8 mouse cellular contexts compared by ENCODE assay signal in genomic region chr4:41754797-41755337, GRCm38 (mm10). TPM values are rescaled to one million over a fixed set of nuclear protein-coding genes. Genes with fewer than 3 reads are reported as not detected.
A peak's percentile ranks its signal among the peaks of the same experiment; 100 is the strongest.
DNase-seq lines count a peak whose midpoint lies in the region; ATAC-seq and TF ChIP-seq lines count a peak whose summit lies in the region.

Gene Galt, plus strand, starts transcription at chr4:41755228.

- H3ac ChIP-seq in myocyte (ENCODE audit: control insufficient read depth, insufficient read length): peak within 1 kb of the TSS; percentile 29

- TF ChIP-seq CTCF in kidney, adult 2 months (conservative IDR thresholded peaks at IDR 0.05; ENCODE audit: insufficient read depth, insufficient read length, low read depth, low read length): no peak
- no peak for TF ChIP-seq CTCF in G1E (IDR thresholded peaks at IDR 0.05; ENCODE audit: low read depth, low read length)
- no peak for TF ChIP-seq CTCF in heart, postnatal 0 days (IDR thresholded peaks at IDR 0.05; ENCODE audit: low read depth)

- no peaks in the 10 kb centered on the region for H3K9me3 ChIP-seq in G1E (replicated peaks)
- H3K9me3 ChIP-seq in embryonic facial prominence, embryonic 15.5 days (replicated peaks): no peaks in the 10 kb centered on the region
- H3K9me3 ChIP-seq in heart, postnatal 0 days (replicated peaks; ENCODE audit: control insufficient read depth, low read length): no peaks in the 10 kb centered on the region

- WGBS in kidney, adult 2 months: 9% methylated on average over 14 of the region's 14 CpGs
- 11% methylated on average over 14 of the region's 14 CpGs for WGBS in embryonic facial prominence, embryonic 15.5 days
- 13% methylated on average over 14 of the region's 14 CpGs for WGBS in heart, postnatal 0 days

- H3K9ac ChIP-seq in embryonic facial prominence, embryonic 15.5 days: peak within 1 kb of the TSS; percentile 79
- peak within 1 kb of the TSS; percentile 91 for H3K9ac ChIP-seq in heart, postnatal 0 days (replicated peaks; ENCODE audit: low read depth, low read length)

- H3K27ac ChIP-seq in kidney, adult 2 months (ENCODE audit: insufficient read depth, low read depth, low read length): peak within 1 kb of the TSS; percentile 96
- H3K27ac ChIP-seq in embryonic facial prominence, embryonic 15.5 days (replicated peaks): peak within 1 kb of the TSS; percentile 91
- peak within 1 kb of the TSS; percentile 96 for H3K27ac ChIP-seq in heart, postnatal 0 days (ENCODE audit: low read depth)

- no peak for TF ChIP-seq EP300 in heart, postnatal 0 days (IDR thresholded peaks at IDR 0.05; ENCODE audit: low read depth)

- peak within 1 kb of the TSS; percentile 91 for H3K4me2 ChIP-seq in embryonic facial prominence, embryonic 15.5 days (replicated peaks)
- H3K4me2 ChIP-seq in heart, postnatal 0 days (ENCODE audit: low read depth, low read length): peak within 1 kb of the TSS; percentile 93
- peak within 1 kb of the TSS; percentile 99 for H3K4me2 ChIP-seq in myocyte (ENCODE audit: low read depth)

- no peaks in the 10 kb centered on the region; the same call in 1 of the 2 replicates for H3K36me3 ChIP-seq in kidney, adult 2 months (ENCODE audit: control insufficient read depth, insufficient read depth, low read length)
- peaks cover 38% of the 10 kb centered on the region for H3K36me3 ChIP-seq in G1E (replicated peaks)
- H3K36me3 ChIP-seq in embryonic facial prominence, embryonic 15.5 days: peaks cover 13% of the 10 kb centered on the region; the same call in 1 of the 2 replicates
- peaks cover 21% of the 10 kb centered on the region for H3K36me3 ChIP-seq in heart, postnatal 0 days (replicated peaks; ENCODE audit: control insufficient read depth, insufficient read depth, low read length)
- no peaks in the 10 kb centered on the region for H3K36me3 ChIP-seq in myocyte (ENCODE audit: control insufficient read depth, insufficient read depth)

- ATAC-seq in G1E (ENCODE audit: extremely low read depth, insufficient number of reproducible peaks, low FRiP score, poor library complexity, severe bottlenecking): peak; percentile 54
- ATAC-seq in embryonic facial prominence, embryonic 15.5 days (ENCODE audit: insufficient number of reproducible peaks, low FRiP score, low TSS enrichment, low read depth): 0 out of 2 replicates have a peak, but pooled peaks have one; percentile 21
- peak; percentile 47 for ATAC-seq in heart, postnatal 0 days (ENCODE audit: insufficient read depth, low read depth)

- intact Hi-C loops in left cerebral cortex, postnatal 4 days (cut with DNase I): no loop called here

- H3K4me3 ChIP-seq in kidney, adult 2 months (ENCODE audit: insufficient read depth, low read depth, low read length): peak within 1 kb of the TSS; percentile 78
- peak within 1 kb of the TSS; percentile 89 for H3K4me3 ChIP-seq in G1E (ENCODE audit: low read depth, low read length)
- peak within 1 kb of the TSS; percentile 86 for H3K4me3 ChIP-seq in embryonic facial prominence, embryonic 15.5 days (replicated peaks)
- H3K4me3 ChIP-seq in heart, postnatal 0 days (ENCODE audit: low read depth, low read length): peak within 1 kb of the TSS; percentile 76
- peak within 1 kb of the TSS; percentile 45 for H3K4me3 ChIP-seq in myocyte

- H3K27me3 ChIP-seq in kidney, adult 2 months (replicated peaks; ENCODE audit: control insufficient read depth, insufficient read depth, low read length): no peaks in the 10 kb centered on the region
- H3K27me3 ChIP-seq in G1E (ENCODE audit: insufficient read depth, low read length) (no peaks in the 10 kb centered on the region), myocyte (ENCODE audit: control insufficient read depth, insufficient read depth, insufficient read length) (no peaks in the 10 kb centered on the region)
- no peaks in the 10 kb centered on the region for H3K27me3 ChIP-seq in embryonic facial prominence, embryonic 15.5 days
- no peaks in the 10 kb centered on the region for H3K27me3 ChIP-seq in heart, postnatal 0 days (ENCODE audit: control insufficient read depth, insufficient read depth, low read length)

- DNase-seq in kidney, adult 2 months: peak; percentile 91
- no peak for DNase-seq in kidney, postnatal 14 days
- DNase-seq in G1E (ENCODE audit: low spot score): no peak
- peak; percentile 28 for DNase-seq in heart, postnatal 0 days (ENCODE audit: low spot score)
- peak; percentile 49 for DNase-seq in left cerebral cortex, postnatal 4 days
- no peak for DNase-seq in ovary, postnatal 10 days (ENCODE audit: low spot score)

- TF ChIP-seq POLR2A in kidney, adult 2 months (IDR thresholded peaks at IDR 0.05; ENCODE audit: low read depth, low read length): no peak
- no peak for TF ChIP-seq POLR2A in myocyte (IDR thresholded peaks at IDR 0.05; ENCODE audit: insufficient read length, low read depth)

- H3K4me1 ChIP-seq in kidney, adult 2 months (ENCODE audit: control insufficient read depth, insufficient read depth, low read length): peaks cover 19% of the 10 kb centered on the region; the same call in 1 of the 2 replicates
- peaks cover 35% of the 10 kb centered on the region for H3K4me1 ChIP-seq in G1E (ENCODE audit: insufficient read depth, low read depth, low read length)
- H3K4me1 ChIP-seq in embryonic facial prominence, embryonic 15.5 days: peaks cover 20% of the 10 kb centered on the region
- H3K4me1 ChIP-seq in heart, postnatal 0 days (ENCODE audit: control insufficient read depth, insufficient read depth): peaks cover 18% of the 10 kb centered on the region

- no peaks in the 10 kb centered on the region for H3K79me2 ChIP-seq in myocyte (ENCODE audit: control insufficient read depth, insufficient read depth)

TF ChIP-seq in myocyte, 11 proteins besides CTCF, POLR2A, EP300 and RAD21:
- TF ChIP-seq MYOD1 (IDR thresholded peaks at IDR 0.05; ENCODE audit: control insufficient read depth in 1 of 3, insufficient read length in 2 of 3, low read depth in 2 of 3) (no peak), TCF3 (IDR thresholded peaks at IDR 0.05; ENCODE audit: insufficient read length, low read depth) (no peak), CEBPB (IDR thresholded peaks at IDR 0.05; ENCODE audit: insufficient read depth, poor library complexity, severe bottlenecking) (no peak), POLR2AphosphoS2 (IDR thresholded peaks at IDR 0.05; ENCODE audit: insufficient read length, low read depth) (no peak), SRF (IDR thresholded peaks at IDR 0.05; ENCODE audit: control insufficient read depth, insufficient read length, low read depth) (no peak), MYOG (IDR thresholded peaks at IDR 0.05; ENCODE audit: control insufficient read depth in 1 of 3, insufficient read depth in 1 of 3, insufficient read length in 2 of 3, low read depth in 2 of 3) (no peak), MAX (IDR thresholded peaks at IDR 0.05; ENCODE audit: low read depth) (no peak), REST (IDR thresholded peaks at IDR 0.05; ENCODE audit: insufficient read depth, insufficient read length) (no peak), USF1 (IDR thresholded peaks at IDR 0.05; ENCODE audit: low read depth) (no peak), E2F4 (IDR thresholded peaks at IDR 0.05; ENCODE audit: insufficient read depth) (no peak), TCF12 (IDR thresholded peaks at IDR 0.05; ENCODE audit: insufficient read depth, poor library complexity, severe bottlenecking) (no peak)
TF ChIP-seq in myocyte: peak in this region for 0.

RNA-seq across cellular contexts. Expression of gene Galt, which starts in this region (rescaled TPM):
- 162 and 175 TPM in 2 replicates for polyA plus RNA-seq in kidney, adult 2 months (2012; rRNA removed)
- total RNA-seq in G1E (2014; fragmentation: Nextera tagmentation) (43.9 and 58.2 TPM in 2 replicates), G1E (2017) (34.2 and 37.7 TPM in 2 replicates)
- polyA plus RNA-seq in G1E (2012) (41.0 and 52.4 TPM in 2 replicates), myocyte (2012; fragmentation: generic; extraction: Trizol) (2.1 TPM)
- 41.4 and 45.5 TPM in 2 replicates for polyA plus RNA-seq in embryonic facial prominence, embryonic 15.5 days (2015; fragmentation: Nextera tagmentation; extraction: Ambion mirVana)
- 95.0 and 96.8 TPM in 2 replicates for total RNA-seq in heart, postnatal 0 days (2014; rRNA removed; ENCODE audit: low replicate concordance)
- polyA plus RNA-seq in heart, postnatal 0 days (2015; fragmentation: Nextera tagmentation; extraction: Ambion mirVana): 69.8 and 70.9 TPM in 2 replicates
- 10 to 100 TPM; 52.7 to 54.4 TPM for total RNA-seq in left cerebral cortex, postnatal 4 days (2021)

Comparison
In these comparisons a context has a peak if more than half of its experiments do, and no peak if none do; other contexts are left out.
1. RNA of gene Galt (polyA plus RNA-seq): 162 to 175 TPM in kidney, adult 2 months, 69.8 to 70.9 TPM in heart, postnatal 0 days, 41.0 to 52.4 TPM in G1E and 41.4 to 45.5 TPM in embryonic facial prominence, embryonic 15.5 days; 2.1 TPM in myocyte (single experiment); every median in the first group is over 10 times any median in the second.
2. DNase-seq: peak in kidney, adult 2 months (single experiment), heart, postnatal 0 days (single experiment) and left cerebral cortex, postnatal 4 days (single experiment); none in kidney, postnatal 14 days (single experiment), G1E (single experiment) and ovary, postnatal 10 days (single experiment).
3. Peak in every context shown above with its lines, with median percentiles within 50 percentile points of each other: H3K27ac ChIP-seq, H3K4me3 ChIP-seq, ATAC-seq and H3K4me2 ChIP-seq.